Mouse (Mus musculus) layer of hippocampus, adult 2 months (tissue): Measurements from ENCODE around the gene Ak5. TPM values are rescaled to one million over a fixed set of nuclear protein-coding genes. Genes with fewer than 3 reads are reported as not detected.
A peak's percentile ranks its signal among the peaks of the same experiment; 100 is the strongest.

Experiments
- DNase-seq, 2 experiments: peaks; one replicate each; pipeline ENCODE4 v3.0.0; 2022; ENCODE audit warnings: low spot score in 2 of 2
- H3K27ac ChIP-seq: fragments of 200-600 bp; 2 replicates; pipeline ENCODE4 v1.8.1; 2022
- H3K4me3 ChIP-seq: fragments of 200-600 bp; 2 replicates; pipeline ENCODE4 v1.8.1; 2022; ENCODE audit warnings: mild to moderate bottlenecking
- CTCF ChIP-seq: fragments of 200-600 bp; conservative IDR thresholded peaks from 2 replicates; pipeline ENCODE4 v1.8.1; 2022; ENCODE audit warnings: antibody characterized with exemption, mild to moderate bottlenecking, moderate library complexity
- total RNA-seq, 2 experiments: library from RNA; stranded (reverse); gene quantifications; 2 replicates each; pipeline ENCODE4 v1.2.3; 2021

Gene Ak5
- total RNA-seq, 2 experiments from 2014 or later = 245 to 266 TPM

- Histone ChIP-seq H3K27ac (no peak overlapping the region), H3K4me3 (no peak overlapping the region)
- DNase-seq = no peak
- no peak for TF ChIP-seq CTCF
Observed at GRCm38 (mm10) chr3:152444114-152444513, 224.0 kb downstream of the Ak5 start.

- Histone ChIP-seq H3K27ac (no peak overlapping the region), H3K4me3 (no peak overlapping the region)
- DNase-seq = no peak
- TF ChIP-seq CTCF = no peak
Observed at GRCm38 (mm10) chr3:152442795-152443194, 225.4 kb downstream of the Ak5 start.

- no peak for TF ChIP-seq CTCF
- Histone ChIP-seq H3K27ac (no peak overlapping the region), H3K4me3 (no peak overlapping the region)
- DNase-seq = no peak
Observed at GRCm38 (mm10) chr3:152438068-152438467, 230.1 kb downstream of the Ak5 start.

GRCm38 (mm10) chr3:152435590-152435989 is 232.6 kb downstream of the Ak5 start:
- Histone ChIP-seq H3K27ac (no peak overlapping the region), H3K4me3 (no peak overlapping the region)
- no peak for DNase-seq
- no peak for TF ChIP-seq CTCF

- no peak for DNase-seq
- TF ChIP-seq CTCF = no peak
- peak overlapping the region; percentile 30; the same call in 1 of the 2 replicates for H3K27ac ChIP-seq
Observed at GRCm38 (mm10) chr3:152432677-152433076, 235.5 kb downstream of the Ak5 start.

GRCm38 (mm10) chr3:152428925-152429324 is 239.2 kb downstream of the Ak5 start:
- no peak overlapping the region for H3K27ac ChIP-seq
- DNase-seq = no peak
- no peak overlapping the region for H3K4me3 ChIP-seq
- TF ChIP-seq CTCF = no peak

More at GRCm38 (mm10) chr3:152432677-152433076, 235.5 kb downstream of the Ak5 start:
- no peak overlapping the region for H3K4me3 ChIP-seq

Other genes starting within 250 kb of the Ak5 start
- gene Pigk, start 45.7 kb upstream of the Ak5 start, total RNA-seq = 10 to 100 TPM; 46.1 to 48.3 TPM